ENCODE assay signal across 8 mouse cellular contexts in genomic region chr4:91376317-91376910, GRCm38 (mm10). TPM values are rescaled to one million over a fixed set of nuclear protein-coding genes. Genes with fewer than 3 reads are reported as not detected.
A peak's percentile ranks its signal among the peaks of the same experiment; 100 is the strongest.
DNase-seq lines count a peak whose midpoint lies in the region; ATAC-seq and TF ChIP-seq lines count a peak whose summit lies in the region.

No protein-coding gene starts in this region.

- ATAC-seq in liver, embryonic 13.5 days (ENCODE audit: low read depth) = peak; percentile 91
- ATAC-seq in neural tube, embryonic 11.5 days (ENCODE audit: insufficient read depth, low FRiP score, low TSS enrichment) = peak; percentile 93

- H3K4me1 ChIP-seq in liver, embryonic 13.5 days (replicated peaks) = peaks cover 18% of the 10 kb centered on the region
- H3K4me1 ChIP-seq in neural tube, embryonic 11.5 days (ENCODE audit: control insufficient read depth, insufficient read depth, low read length) = peaks cover 11% of the 10 kb centered on the region
- H3K4me1 ChIP-seq in thymus, adult 2 months (replicated peaks; ENCODE audit: control insufficient read depth, insufficient read depth, low read length) = no peaks in the 10 kb centered on the region

- no peak for TF ChIP-seq CTCF in thymus, adult 2 months (IDR thresholded peaks at IDR 0.05; ENCODE audit: borderline replicate concordance, control insufficient read depth, extremely low read depth, insufficient read depth, low read length, poor library complexity)

- peak overlapping the region; percentile 38 for H3K4me3 ChIP-seq in liver, embryonic 13.5 days (replicated peaks)
- H3K4me3 ChIP-seq in neural tube, embryonic 11.5 days (ENCODE audit: low read depth, low read length) = peak overlapping the region; percentile 74
- no peak overlapping the region for H3K4me3 ChIP-seq in thymus, adult 2 months (ENCODE audit: control insufficient read depth, insufficient read depth, low read length)

- no peak for TF ChIP-seq POLR2A in thymus, adult 2 months (IDR thresholded peaks at IDR 0.05; ENCODE audit: control insufficient read depth, extremely low read depth, insufficient read depth, low read length, poor library complexity)

- H3K27ac ChIP-seq in liver, embryonic 13.5 days = no peak overlapping the region
- no peak overlapping the region for H3K27ac ChIP-seq in neural tube, embryonic 11.5 days (ENCODE audit: low read depth, low read length)
- no peak overlapping the region for H3K27ac ChIP-seq in thymus, adult 2 months (ENCODE audit: control insufficient read depth, insufficient read depth, low read length)

- H3K36me3 ChIP-seq in liver, embryonic 13.5 days = no peaks in the 10 kb centered on the region
- no peaks in the 10 kb centered on the region for H3K36me3 ChIP-seq in neural tube, embryonic 11.5 days (ENCODE audit: control insufficient read depth, insufficient read depth, low read length)
- no peaks in the 10 kb centered on the region for H3K36me3 ChIP-seq in thymus, adult 2 months (ENCODE audit: control insufficient read depth, insufficient read depth, low read length)

- H3K9me3 ChIP-seq in liver, embryonic 13.5 days (replicated peaks) = no peaks in the 10 kb centered on the region
- H3K9me3 ChIP-seq in neural tube, embryonic 11.5 days (ENCODE audit: control insufficient read depth, low read length) = no peaks in the 10 kb centered on the region

- WGBS in liver, embryonic 13.5 days (ENCODE audit: insufficient replicate concordance) = 1% methylated on average over 28 of the region's 28 CpGs
- WGBS in neural tube, embryonic 11.5 days = under 1% methylated on average over 28 of the region's 28 CpGs
- WGBS in thymus, adult 2 months = 3% methylated on average over 28 of the region's 28 CpGs

- H3K4me2 ChIP-seq in liver, embryonic 13.5 days = peak overlapping the region; percentile 58
- peak overlapping the region; percentile 99 for H3K4me2 ChIP-seq in neural tube, embryonic 11.5 days (ENCODE audit: low read depth)

- no peak overlapping the region for H3K9ac ChIP-seq in liver, embryonic 13.5 days
- peak overlapping the region; percentile 73 for H3K9ac ChIP-seq in neural tube, embryonic 11.5 days (ENCODE audit: low read length)

- peak; percentile 94 for DNase-seq in Muller cell, postnatal 12 days (ENCODE audit: inconsistent ontology term)
- peak; percentile 96 for DNase-seq in cerebellum, adult 8-10 months
- DNase-seq in forelimb bud, embryonic 11.5 days (ENCODE audit: low read depth, low spot score) = peak; percentile 98
- DNase-seq in heart, postnatal 25 days (ENCODE audit: low spot score) = peak; percentile 76
- peak; percentile 90 to 94 for DNase-seq in kidney, postnatal 4 days
- peak; percentile 76 for DNase-seq in liver, embryonic 13.5 days
- peak; percentile 97 for DNase-seq in neural tube, embryonic 11.5 days (ENCODE audit: low spot score)
- DNase-seq in thymus, adult 2 months = peak; percentile 7

- intact Hi-C loops in heart, postnatal 25 days (cut with DNase I) = no loop called here

- H3K27me3 ChIP-seq in liver, embryonic 13.5 days = peaks cover 67% of the 10 kb centered on the region
- peaks cover 20% of the 10 kb centered on the region for H3K27me3 ChIP-seq in neural tube, embryonic 11.5 days (ENCODE audit: control insufficient read depth, insufficient read depth, low read length)
- H3K27me3 ChIP-seq in thymus, adult 2 months (ENCODE audit: control insufficient read depth, insufficient read depth, low read length) = peaks cover 3% of the 10 kb centered on the region; the same call in 1 of the 2 replicates

RNA-seq across cellular contexts. Expression of gene Elavl2, which starts 24.2 kb away (rescaled TPM):
- 1 to 10 TPM in 1 of 2 experiments, under 1 TPM in 1; 0.34 to 1.2 TPM for total RNA-seq in heart, postnatal 25 days (2021)
- polyA plus RNA-seq in liver, embryonic 13.5 days (2015; fragmentation: Nextera tagmentation; extraction: Ambion mirVana) = 0.24 and 0.48 TPM in 2 replicates
- polyA plus RNA-seq in neural tube, embryonic 11.5 days (2014; fragmentation: Nextera tagmentation; extraction: Ambion mirVana) = 101 and 113 TPM in 2 replicates
- 0.04 TPM in 1 of 2 replicates, not detected in the other for polyA plus RNA-seq in thymus, adult 2 months (2012; rRNA removed)

Comparison
In these comparisons a context has a peak if more than half of its experiments do, and no peak if none do; other contexts are left out.
1. DNase-seq: peak in every context shown above with its lines; median percentile 98 in forelimb bud, embryonic 11.5 days; 97 in neural tube, embryonic 11.5 days; 96 in cerebellum, adult 8-10 months; 94 in Muller cell, postnatal 12 days; 92 in kidney, postnatal 4 days; 76 in heart, postnatal 25 days; 76 in liver, embryonic 13.5 days; 7 in thymus, adult 2 months.
2. RNA of gene Elavl2, which starts 24.2 kb away (polyA plus RNA-seq): 101 to 113 TPM in neural tube, embryonic 11.5 days; 0.24 to 0.48 TPM in liver, embryonic 13.5 days and 0.04 TPM in thymus, adult 2 months; every median in the first group is over 10 times any median in the second.